Mouse (Mus musculus) bone marrow, adult 2 months (tissue): ENCODE results near the gene Tsc1.

ENCODE experiments used
- CTCF ChIP-seq: fragments of 200-500 bp; IDR thresholded peaks from 2 replicates; pipeline ENCODE4 v1.5.1; 2011; ENCODE audit warnings: low read length, control low read depth; ENCODE audit not compliant: control insufficient read depth, insufficient read depth
- POLR2A ChIP-seq: fragments of 200-500 bp; IDR thresholded peaks from 2 replicates; pipeline ENCODE4 v1.6.1; 2011; ENCODE audit warnings: low read depth, mild to moderate bottlenecking, control low read depth, low read length, borderline replicate concordance; ENCODE audit not compliant: control insufficient read depth

GRCm38 (mm10) chr2:28612436-28613063 is 28.5 kb upstream of the Tsc1 start:
- TF ChIP-seq POLR2A: no peak
- TF ChIP-seq CTCF: no peak
